Mouse (Mus musculus): ENCODE results near the gene Lin7b.
"Not testable (repeated sequence)": the region's sequence is repeated elsewhere in the genome, so short reads cannot be mapped to it uniquely, and the experiment has no call there.

Gene Lin7b

GRCm38 (mm10) chr7:45370475-45371311 is at the start of gene Lin7b:
Gene Lin7b, minus strand, starts transcription at chr7:45370583.
- DNase-seq (ENCODE audit: low spot score in 2 of 2), result peak; percentile 83 to 89

- no peak for DNase-seq (ENCODE audit: low spot score in 2 of 2)
Observed at GRCm38 (mm10) chr7:45417962-45418492, 47.6 kb upstream of the Lin7b start.

- DNase-seq (ENCODE audit: low spot score in 2 of 2), result no peak
Observed at GRCm38 (mm10) chr7:45415636-45416035, 45.3 kb upstream of the Lin7b start.

- DNase-seq (ENCODE audit: low spot score in 2 of 2), result no peak
Observed at GRCm38 (mm10) chr7:45414740-45415224, 44.4 kb upstream of the Lin7b start.

- DNase-seq (ENCODE audit: low spot score in 2 of 2), result peak; percentile 52 to 58
Observed at GRCm38 (mm10) chr7:45413864-45414739, 43.7 kb upstream of the Lin7b start.

- no peak for DNase-seq (ENCODE audit: low spot score in 2 of 2)
Observed at GRCm38 (mm10) chr7:45413113-45413863, 42.9 kb upstream of the Lin7b start, which contains the start of gene Ntf5. Gene Ntf5, plus strand, starts transcription at chr7:45413695.

GRCm38 (mm10) chr7:45412421-45412820 is 42.0 kb upstream of the Lin7b start:
- DNase-seq (ENCODE audit: low spot score in 2 of 2), result no peak

- DNase-seq (ENCODE audit: low spot score in 2 of 2), result no peak
Observed at GRCm38 (mm10) chr7:45409497-45410163, 39.2 kb upstream of the Lin7b start.

GRCm38 (mm10) chr7:45408949-45409348 is 38.6 kb upstream of the Lin7b start:
- no peak for DNase-seq (ENCODE audit: low spot score in 2 of 2)

GRCm38 (mm10) chr7:45408351-45408750 is 38.0 kb upstream of the Lin7b start:
- no peak for DNase-seq (ENCODE audit: low spot score in 2 of 2)

GRCm38 (mm10) chr7:45407836-45408235 is 37.5 kb upstream of the Lin7b start:
- DNase-seq (ENCODE audit: low spot score in 2 of 2), result no peak

GRCm38 (mm10) chr7:45406157-45407156 is 36.1 kb upstream of the Lin7b start:
- DNase-seq (ENCODE audit: low spot score in 2 of 2), result peak in 1 of 2 experiments; percentile 36

- peak; percentile 49 to 76 for DNase-seq (ENCODE audit: low spot score in 2 of 2)
Observed at GRCm38 (mm10) chr7:45405091-45406075, 35.0 kb upstream of the Lin7b start, which contains the start of gene Kcna7. Gene Kcna7, plus strand, starts transcription at chr7:45405653.

- DNase-seq (ENCODE audit: low spot score in 2 of 2), result peak in 1 of 2 experiments; percentile 38
Observed at GRCm38 (mm10) chr7:45403532-45404261, 33.3 kb upstream of the Lin7b start.

- DNase-seq (ENCODE audit: low spot score in 2 of 2), result no peak
Observed at GRCm38 (mm10) chr7:45401521-45402085, 31.2 kb upstream of the Lin7b start.

- no peak for DNase-seq (ENCODE audit: low spot score in 2 of 2)
Observed at GRCm38 (mm10) chr7:45396787-45397186, 26.4 kb upstream of the Lin7b start.

GRCm38 (mm10) chr7:45396337-45396775 is 26.0 kb upstream of the Lin7b start:
- not testable (repeated sequence) for DNase-seq (ENCODE audit: low spot score in 2 of 2)

All from urinary bladder, adult 18-20 months (tissue).